Mouse (Mus musculus) adrenal gland, adult 18-20 months (tissue): Measurements from ENCODE around the gene Gart. TPM values are rescaled to one million over a fixed set of nuclear protein-coding genes. Genes with fewer than 3 reads are reported as not detected.

Experiments used
- DNase-seq, 2 experiments: peaks; one replicate each; pipeline ENCODE4 v3.0.0; 2021 to 2022; ENCODE audit warnings: low spot score in 2 of 2
- long read RNA-seq, 2 experiments: library from polyadenylated mRNA; stranded (forward); transcript quantifications; one replicate each; pipeline ENCODE4 v2.0.0; 2021
- total RNA-seq, 2 experiments: library from RNA; stranded (reverse); gene quantifications; 1 replicate in 1 of 2; 2 replicates in 1 of 2; pipeline ENCODE4 v1.2.3; 2021

The Gart gene
- total RNA-seq = 100 to 1,000 TPM in 1 of 2 experiments, 10 to 100 TPM in 1; 86.9 to 108 TPM
- long read RNA-seq, experiment 1, transcript Gart-209 (22 exons, 3,276 nt) = minor isoform, 11 of 87 reads
- long read RNA-seq, experiment 1, transcript Gart-204 (11 exons, 1,852 nt) = minor isoform, 9 of 87 reads
- long read RNA-seq, experiment 1, transcript Gart-202 (11 exons, 1,865 nt) = minor isoform, 11 of 87 reads
- long read RNA-seq, experiment 1, transcript Gart-201 (22 exons, 3,518 nt) = major isoform, 49 of 87 reads
- long read RNA-seq, experiment 1, partial matches to known transcripts = 3 of 87 reads
- long read RNA-seq, experiment 1, other reads (novel, unspliced or antisense) = 4 of 87 reads
- long read RNA-seq, experiment 2, transcript Gart-201 (22 exons, 3,518 nt) = major isoform, 117 of 202 reads
- long read RNA-seq, experiment 2, transcript Gart-202 (11 exons, 1,865 nt) = minor isoform, 27 of 202 reads
- long read RNA-seq, experiment 2, transcript Gart-204 (11 exons, 1,852 nt) = minor isoform, 5 of 202 reads
- long read RNA-seq, experiment 2, transcript Gart-209 (22 exons, 3,276 nt) = minor isoform, 21 of 202 reads
- long read RNA-seq, experiment 2, partial matches to known transcripts = 21 of 202 reads
- long read RNA-seq, experiment 2, other reads (novel, unspliced or antisense) = 11 of 202 reads

DNA sequence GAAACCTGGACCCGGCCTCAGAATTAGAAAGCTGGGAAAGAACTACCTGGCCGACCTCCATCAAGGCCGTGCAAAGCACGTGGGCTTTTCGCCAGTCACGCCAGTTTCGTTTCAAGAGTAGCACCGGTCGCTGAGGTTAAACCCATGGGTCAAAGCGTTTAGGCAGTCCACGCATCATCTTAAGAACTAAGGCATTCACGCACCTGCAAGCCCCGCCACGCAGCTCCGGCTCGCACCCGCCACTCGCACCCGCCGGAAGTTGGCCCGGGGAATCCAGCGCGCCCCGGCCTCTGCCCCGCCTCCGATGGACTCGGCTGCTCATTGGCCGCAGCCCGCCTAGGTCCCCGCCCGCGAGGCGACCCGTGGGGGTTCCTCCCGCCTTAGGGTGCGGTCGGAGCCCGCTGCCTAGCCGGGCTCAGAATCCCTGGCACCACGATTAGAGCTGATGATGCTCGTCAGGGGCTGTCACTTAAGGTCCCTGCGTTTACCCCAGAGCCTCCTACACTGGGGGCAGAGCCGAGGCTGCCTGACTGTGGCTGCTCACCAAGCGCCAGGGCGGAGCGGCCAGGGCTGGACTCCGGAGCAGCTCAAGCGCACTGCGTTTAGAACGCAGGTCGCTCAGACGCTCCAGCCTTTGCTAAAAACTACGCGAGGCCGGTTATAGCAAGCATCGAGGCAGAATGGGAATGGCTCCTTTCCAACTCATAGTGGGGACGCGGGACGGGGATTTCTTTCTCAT is at the start of gene Gart:
Gene Gart (minus strand): TSS at position 272 of the 739 bp plus-strand sequence.
- peak; percentile 94 for DNase-seq

- no peak for DNase-seq
Measured at GRCm38 (mm10) chr16:91695108-91695755, 48.5 kb upstream of the Gart start.

- peak; percentile 62 to 73 for DNase-seq
Measured at GRCm38 (mm10) chr16:91694455-91695084, 47.8 kb upstream of the Gart start.

DNA sequence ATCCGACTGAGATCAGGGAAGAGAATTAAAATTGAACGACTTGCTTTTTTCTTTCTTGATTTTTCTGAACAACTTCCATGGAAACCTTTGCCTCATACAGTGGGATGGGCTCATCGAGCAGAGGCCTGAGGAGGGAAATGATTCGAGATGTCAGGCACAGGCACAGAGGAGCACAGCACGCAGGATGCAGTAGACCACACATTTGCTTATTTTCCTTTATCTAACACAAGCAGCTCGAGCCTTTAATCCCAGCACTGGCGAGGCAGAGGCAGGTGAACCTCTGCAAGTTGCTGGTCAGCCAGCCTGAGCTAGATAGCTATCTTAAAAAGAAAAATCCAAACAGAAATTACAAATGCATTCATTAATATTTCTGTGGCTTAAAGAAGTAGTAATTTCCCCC is 43.0 kb upstream of the Gart start:
- DNase-seq = no peak

DNA sequence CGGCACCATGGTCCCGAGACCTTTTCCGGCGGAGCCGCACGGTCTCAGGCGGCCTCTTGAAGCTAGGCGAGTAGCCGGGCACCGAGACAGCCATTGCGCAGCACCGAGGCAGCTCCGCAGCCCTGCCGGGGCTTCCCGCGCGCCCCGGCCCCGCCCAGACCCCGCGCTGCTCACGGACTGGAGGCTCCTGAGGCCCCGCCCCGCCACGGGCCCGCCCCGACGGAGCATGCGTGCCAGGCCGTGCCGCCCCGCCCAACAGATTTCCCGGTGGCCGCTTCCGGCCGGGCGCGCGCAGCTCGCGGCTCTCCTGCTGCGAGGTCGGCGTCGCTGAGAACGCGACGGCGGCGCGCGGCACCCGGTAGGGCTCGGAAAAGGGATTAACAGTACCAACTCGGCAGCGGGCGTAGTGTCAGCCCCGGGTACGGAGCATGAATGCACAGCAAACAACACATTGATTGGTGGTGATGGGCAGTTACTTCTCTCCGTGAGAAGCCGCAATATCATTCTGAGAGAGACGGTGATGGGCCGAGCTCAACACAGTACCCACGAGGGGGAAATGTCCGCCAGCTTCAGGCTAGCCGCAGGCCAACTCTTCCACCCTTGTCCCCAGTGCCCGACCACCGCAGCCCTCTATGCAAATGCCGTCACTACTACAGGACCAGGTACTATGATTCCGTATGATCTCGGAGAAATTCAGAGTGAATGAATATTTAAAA is 42.0 kb upstream of the Gart start, which contains the start of gene Donson:
Gene Donson (minus strand): TSS at position 152 of the 716 bp plus-strand sequence.
- DNase-seq = peak; percentile 92 to 96

DNA sequence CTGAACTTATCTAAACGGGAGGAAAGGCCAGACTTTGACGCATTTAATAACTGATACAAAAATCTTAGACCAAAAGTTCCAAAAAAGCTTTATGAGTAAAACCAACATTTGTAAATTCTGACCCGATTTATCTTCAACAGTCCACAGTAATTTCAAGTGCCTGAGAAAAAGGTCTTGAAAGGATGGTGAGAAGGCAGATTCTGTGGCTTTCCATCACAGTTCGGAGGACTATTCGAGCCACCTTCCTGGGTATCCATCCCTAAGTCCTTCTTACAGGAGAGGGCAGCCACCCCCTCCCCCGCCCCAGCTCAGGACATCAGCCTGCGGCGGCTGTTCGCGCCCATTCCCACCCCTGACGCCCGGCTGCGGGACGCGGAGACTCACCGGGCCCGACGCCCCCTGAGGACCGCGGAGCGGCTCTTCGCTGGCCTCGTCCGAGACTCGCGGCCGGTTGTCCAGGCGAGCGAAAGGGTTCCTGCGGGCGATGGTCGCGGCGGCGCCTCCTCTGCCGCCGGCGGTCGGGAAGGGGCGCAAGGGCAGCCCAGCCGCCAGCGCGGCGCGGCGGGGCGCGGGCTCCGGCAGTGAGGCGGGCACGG is 41.4 kb upstream of the Gart start:
- DNase-seq = no peak

DNA sequence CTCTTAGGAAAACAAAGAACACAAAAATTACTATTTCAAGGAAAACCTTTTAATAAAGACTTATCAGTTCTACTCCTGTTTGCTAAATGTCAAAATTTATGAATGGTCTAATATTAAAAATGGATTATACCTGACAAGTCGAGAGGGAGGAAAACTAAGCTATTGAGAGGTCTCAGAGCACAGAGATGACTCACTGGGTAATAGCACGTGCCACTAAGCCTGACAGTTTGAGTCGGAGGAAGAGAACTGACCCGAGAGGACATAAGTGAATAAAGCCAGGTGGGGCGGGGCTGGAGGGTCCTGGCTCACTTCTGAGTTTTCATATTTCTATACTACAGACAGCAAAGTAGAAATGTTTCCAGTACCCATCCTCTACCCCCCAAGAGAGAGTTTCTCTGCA is 39.6 kb upstream of the Gart start:
- no peak for DNase-seq

GRCm38 (mm10) chr16:91685526-91685925 is 38.8 kb upstream of the Gart start:
- DNase-seq = no peak

GRCm38 (mm10) chr16:91680656-91681055 is 33.9 kb upstream of the Gart start:
- no peak for DNase-seq

DNA sequence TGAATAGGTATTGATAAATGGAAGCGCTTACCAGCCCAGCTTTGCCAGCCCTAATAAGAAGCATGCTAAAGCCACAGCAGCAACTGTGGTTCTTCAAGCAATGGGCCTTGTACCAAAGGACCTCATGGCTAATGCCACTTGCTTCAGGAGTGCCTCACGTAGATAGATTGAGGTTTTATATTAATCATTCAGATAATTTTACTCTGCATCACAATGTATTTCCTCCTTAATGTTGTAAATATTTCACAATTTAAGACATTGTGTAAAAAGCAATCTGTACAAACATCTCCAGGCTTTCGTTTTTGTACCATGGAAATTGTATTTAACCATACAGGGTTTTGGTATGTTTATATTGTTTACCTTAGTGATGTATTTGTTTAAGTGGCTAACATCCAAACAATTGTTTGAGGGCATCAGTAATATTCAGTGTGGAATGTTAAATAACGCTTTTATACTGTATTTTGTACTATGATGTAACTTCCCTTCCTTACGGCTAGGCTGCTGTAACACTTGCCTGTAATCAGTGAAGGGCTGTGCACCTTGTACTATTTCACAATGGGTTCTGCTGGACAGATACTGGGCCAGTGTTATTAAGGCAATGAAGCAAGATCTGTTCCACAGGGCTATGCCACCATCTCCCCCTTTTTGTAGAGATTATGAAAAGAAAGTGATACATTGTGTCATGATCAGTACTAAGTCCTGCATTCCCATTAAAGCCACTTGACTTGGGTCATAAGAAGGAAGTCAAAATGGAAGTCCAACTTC is 31.6 kb upstream of the Gart start:
- no peak for DNase-seq

GRCm38 (mm10) chr16:91674500-91674899 is 27.7 kb upstream of the Gart start:
- DNase-seq = no peak

DNA sequence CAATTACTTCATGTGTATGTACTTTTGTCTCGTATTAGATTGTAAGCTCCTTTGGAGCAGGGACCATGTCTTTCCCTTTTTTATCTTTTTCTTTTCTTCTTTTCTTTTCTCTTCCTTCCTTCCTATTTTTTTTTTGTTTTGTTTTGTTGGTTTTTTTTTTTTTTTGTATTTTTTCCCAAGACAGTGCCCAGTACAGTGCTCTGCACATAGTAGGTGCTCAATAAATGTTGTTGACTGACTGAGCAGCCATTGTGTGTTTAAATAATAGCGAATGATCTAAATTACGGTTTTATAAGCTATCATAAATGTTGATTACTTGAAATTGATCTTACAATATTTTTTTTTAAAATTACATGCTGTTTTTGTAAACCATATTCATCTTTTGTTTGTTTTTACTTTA is 17.0 kb upstream of the Gart start:
- DNase-seq = no peak

DNA sequence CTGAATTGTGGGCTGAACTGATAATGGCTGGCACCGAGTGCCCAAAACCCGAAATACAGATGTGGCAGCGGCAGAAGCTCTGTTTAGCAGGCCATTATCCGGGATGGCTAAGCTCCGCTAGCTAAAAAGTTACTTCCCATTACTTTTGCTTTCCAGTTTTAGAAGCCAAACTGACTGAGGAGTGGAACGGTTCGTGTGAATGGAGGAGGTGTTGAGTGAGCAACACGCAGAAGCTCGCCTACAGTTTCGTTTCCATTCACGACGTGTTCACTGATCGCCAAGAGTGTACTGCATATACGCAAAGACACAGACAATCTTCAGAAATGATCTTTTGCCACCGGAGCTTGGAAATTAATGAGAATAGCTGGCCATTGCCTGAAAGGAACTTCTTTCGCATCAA is 15.6 kb upstream of the Gart start:
- DNase-seq = no peak

DNA sequence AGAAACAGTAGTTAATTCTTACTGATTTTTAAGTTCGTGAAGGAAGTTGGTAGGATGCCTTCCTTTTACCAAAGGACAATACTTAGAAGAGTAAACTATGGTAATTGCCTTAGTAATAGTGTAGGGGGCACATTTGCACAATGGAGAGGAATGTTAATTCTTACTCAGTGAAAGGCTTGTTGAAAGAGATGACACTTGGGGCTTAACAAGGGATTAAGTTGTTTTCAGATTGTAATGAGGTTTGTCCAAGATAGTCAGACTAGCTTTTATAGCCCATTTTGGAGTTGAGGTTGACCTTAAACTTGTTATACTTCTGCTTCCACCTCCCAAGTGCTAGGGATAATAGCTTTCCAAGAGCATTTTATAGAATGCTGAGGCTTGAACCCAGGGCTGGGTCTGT is 14.6 kb upstream of the Gart start:
- no peak for DNase-seq

GRCm38 (mm10) chr16:91659798-91660197 is 13.0 kb upstream of the Gart start:
- DNase-seq = no peak

DNA sequence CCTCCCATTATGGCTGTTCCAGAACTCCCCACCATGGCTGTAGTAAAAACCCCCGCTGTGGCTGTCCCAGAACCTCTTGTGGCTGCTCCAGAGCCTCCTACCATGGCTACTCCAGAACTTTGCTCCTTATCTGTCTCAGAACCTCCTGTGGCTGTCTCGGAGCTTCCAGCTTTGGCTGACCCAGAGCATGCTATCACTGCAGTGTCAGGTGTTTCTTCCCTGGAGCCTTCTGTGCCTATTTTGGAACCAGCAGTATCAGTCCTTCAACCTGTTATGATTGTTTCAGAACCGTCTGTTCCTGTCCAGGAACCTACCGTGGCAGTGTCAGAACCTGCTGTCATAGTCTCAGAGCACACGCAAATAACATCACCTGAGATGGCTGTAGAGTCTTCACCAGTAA is 11.7 kb upstream of the Gart start:
- no peak for DNase-seq

- DNase-seq = no peak
Measured at GRCm38 (mm10) chr16:91657285-91657684, 10.5 kb upstream of the Gart start.

DNA sequence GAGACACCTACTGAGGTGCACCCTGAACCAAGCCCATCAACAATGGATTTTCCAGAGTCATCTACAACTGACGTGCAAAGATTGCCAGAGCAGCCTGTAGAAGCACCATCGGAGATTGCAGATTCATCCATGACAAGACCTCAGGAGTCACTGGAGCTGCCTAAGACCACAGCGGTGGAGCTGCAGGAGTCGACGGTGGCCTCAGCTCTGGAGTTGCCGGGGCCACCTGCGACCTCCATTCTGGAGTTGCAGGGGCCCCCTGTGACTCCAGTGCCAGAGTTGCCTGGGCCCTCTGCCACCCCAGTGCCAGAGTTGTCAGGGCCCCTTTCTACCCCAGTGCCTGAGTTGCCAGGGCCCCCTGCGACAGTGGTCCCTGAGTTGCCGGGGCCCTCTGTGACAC is 8.5 kb upstream of the Gart start:
- DNase-seq = no peak

GRCm38 (mm10) chr16:91652191-91652590 is 5.4 kb upstream of the Gart start:
- DNase-seq = no peak
